Comparison of ENCODE assay signal across 1 mouse cellular context in the genomic region with DNA sequence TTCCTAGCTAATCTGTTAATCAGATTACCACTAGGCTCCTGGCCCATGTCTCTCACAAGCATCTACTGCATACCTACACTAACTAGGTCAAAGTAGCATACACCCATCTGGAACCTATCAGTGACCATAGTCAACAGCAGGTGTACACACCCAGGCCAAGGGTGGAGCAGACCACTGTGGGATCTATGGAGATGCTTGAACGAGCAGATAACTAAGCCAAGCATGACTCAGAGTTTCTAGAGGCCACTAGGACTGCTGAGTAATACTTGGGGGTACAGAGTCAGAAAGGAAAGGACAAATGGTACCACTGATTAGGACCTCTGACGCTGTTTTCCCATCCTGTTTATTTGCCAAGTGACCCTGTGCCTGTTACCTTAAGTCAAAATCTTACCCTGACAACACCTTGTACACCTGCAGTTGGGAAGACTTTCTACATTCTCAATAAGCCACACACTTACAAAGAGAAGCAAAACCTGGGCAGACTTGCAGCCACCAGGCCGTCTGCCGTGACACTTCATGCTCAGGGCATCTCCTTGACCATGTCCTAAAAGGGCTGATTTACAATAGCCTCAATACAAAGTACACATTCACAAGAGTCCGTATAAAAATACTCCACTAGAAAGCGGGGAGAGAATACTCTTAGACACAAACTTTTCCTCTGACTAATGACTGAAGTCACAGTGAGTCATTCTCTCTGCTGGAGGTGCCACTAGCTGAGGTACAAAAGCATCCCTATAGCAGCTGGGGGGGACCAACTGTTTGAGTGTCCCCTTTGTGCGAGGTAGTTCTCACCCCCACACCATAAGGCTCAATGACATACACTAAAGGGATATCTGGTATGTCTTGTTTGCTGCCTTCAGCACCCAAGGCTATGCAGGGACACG.
TF ChIP-seq lines count a peak whose summit lies in the region.

No protein-coding gene starts in this region.

TF ChIP-seq in MEL, 35 proteins besides CTCF, POLR2A, EP300 and RAD21:
- peak; percentile 94 for TF ChIP-seq GATA1 (IDR thresholded peaks at IDR 0.05; ENCODE audit: low read depth, low read length)
- TF ChIP-seq USF2 (IDR thresholded peaks at IDR 0.05; ENCODE audit: borderline replicate concordance in 1 of 2, insufficient read depth in 1 of 2, low read depth in 1 of 2, low read length in 2 of 2), result no peak
- peak; percentile 95 for TF ChIP-seq MAFK (IDR thresholded peaks at IDR 0.05; ENCODE audit: borderline replicate concordance, low read depth, low read length)
- TF ChIP-seq USF1 (IDR thresholded peaks at IDR 0.05; ENCODE audit: low read depth, low read length), result no peak
- peak; percentile 91 for TF ChIP-seq TAL1 (IDR thresholded peaks at IDR 0.05; ENCODE audit: low read length)
- TF ChIP-seq NELFE (IDR thresholded peaks at IDR 0.05; ENCODE audit: low read depth, low read length), result no peak
- no peak for TF ChIP-seq MYB (IDR thresholded peaks at IDR 0.05; ENCODE audit: low read depth, low read length)
- no peak for TF ChIP-seq CHD2 (IDR thresholded peaks at IDR 0.05; ENCODE audit: low read length)
- no peak for TF ChIP-seq KAT2A (conservative IDR thresholded peaks at IDR 0.05; ENCODE audit: low read depth, low read length)
- no peak for TF ChIP-seq HCFC1 (IDR thresholded peaks at IDR 0.05; ENCODE audit: low read depth, low read length)
- no peak for TF ChIP-seq ELF1 (IDR thresholded peaks at IDR 0.05; ENCODE audit: low read depth, low read length)
- TF ChIP-seq MYC (IDR thresholded peaks at IDR 0.05; ENCODE audit: low read depth, low read length), result peak; percentile 75
- no peak for TF ChIP-seq MAZ (IDR thresholded peaks at IDR 0.05; ENCODE audit: low read depth, low read length)
- TF ChIP-seq TCF12 (IDR thresholded peaks at IDR 0.05; ENCODE audit: low read depth, low read length), result peak; percentile 95
- peak; percentile 65; the same call in 1 of the 2 replicates for TF ChIP-seq GABPA (IDR thresholded peaks at IDR 0.05; ENCODE audit: low read depth, low read length)
- TF ChIP-seq BHLHE40 (IDR thresholded peaks at IDR 0.05; ENCODE audit: borderline replicate concordance, low read depth, low read length), result no peak
- peak; percentile 97 for TF ChIP-seq ETS1 (IDR thresholded peaks at IDR 0.05; ENCODE audit: low read depth, low read length)
- TF ChIP-seq POLR2AphosphoS5 (IDR thresholded peaks at IDR 0.05; ENCODE audit: borderline replicate concordance, low read depth, low read length), result no peak
- TF ChIP-seq E2F4 (IDR thresholded peaks at IDR 0.05; ENCODE audit: borderline replicate concordance, low read depth, low read length), result no peak
- TF ChIP-seq TBP (IDR thresholded peaks at IDR 0.05; ENCODE audit: low read depth, low read length), result no peak
- no peak for TF ChIP-seq POLR2AphosphoS2 (IDR thresholded peaks at IDR 0.05; ENCODE audit: low read length)
- TF ChIP-seq JUND (IDR thresholded peaks at IDR 0.05; ENCODE audit: low read depth, low read length), result peak; percentile 87
- TF ChIP-seq RCOR1 (IDR thresholded peaks at IDR 0.05; ENCODE audit: low read depth, low read length), result peak; percentile 85
- TF ChIP-seq SIN3A (IDR thresholded peaks at IDR 0.05; ENCODE audit: low read length), result peak; percentile 89
- no peak for TF ChIP-seq CHD1 (IDR thresholded peaks at IDR 0.05; ENCODE audit: low read depth, low read length)
- TF ChIP-seq MAX (IDR thresholded peaks at IDR 0.05; ENCODE audit: low read length), result no peak
- TF ChIP-seq MXI1 (IDR thresholded peaks at IDR 0.05; ENCODE audit: low read depth, low read length), result no peak
- TF ChIP-seq UBTF (IDR thresholded peaks at IDR 0.05; ENCODE audit: borderline replicate concordance, insufficient read depth, low read depth, low read length), result no peak
- no peak for TF ChIP-seq ZC3H11A (IDR thresholded peaks at IDR 0.05; ENCODE audit: low read depth, low read length)
- no peak for TF ChIP-seq MEF2A (IDR thresholded peaks at IDR 0.05; ENCODE audit: extremely low read depth, insufficient replicate concordance, low read depth, low read length, poor library complexity, severe bottlenecking)
- TF ChIP-seq NRF1 (IDR thresholded peaks at IDR 0.05; ENCODE audit: insufficient read depth, low read depth, low read length, poor library complexity, severe bottlenecking), result no peak
- no peak for TF ChIP-seq SMC3 (IDR thresholded peaks at IDR 0.05; ENCODE audit: low read depth, low read length)
- TF ChIP-seq ZKSCAN1 (IDR thresholded peaks at IDR 0.05; ENCODE audit: low read depth, low read length), result no peak
- TF ChIP-seq ZMIZ1 (IDR thresholded peaks at IDR 0.05; ENCODE audit: low read depth, low read length), result no peak
- TF ChIP-seq ZNF384 (IDR thresholded peaks at IDR 0.05; ENCODE audit: low read depth, low read length), result no peak
